Mouse (Mus musculus): ENCODE measurements around the gene Cyp2b19. TPM values are rescaled to one million over a fixed set of nuclear protein-coding genes. Genes with fewer than 3 reads are reported as not detected.

The Cyp2b19 gene
- polyA plus RNA-seq (2015; fragmentation: Nextera tagmentation; extraction: Ambion mirVana), result not detected in 2 replicates

DNA sequence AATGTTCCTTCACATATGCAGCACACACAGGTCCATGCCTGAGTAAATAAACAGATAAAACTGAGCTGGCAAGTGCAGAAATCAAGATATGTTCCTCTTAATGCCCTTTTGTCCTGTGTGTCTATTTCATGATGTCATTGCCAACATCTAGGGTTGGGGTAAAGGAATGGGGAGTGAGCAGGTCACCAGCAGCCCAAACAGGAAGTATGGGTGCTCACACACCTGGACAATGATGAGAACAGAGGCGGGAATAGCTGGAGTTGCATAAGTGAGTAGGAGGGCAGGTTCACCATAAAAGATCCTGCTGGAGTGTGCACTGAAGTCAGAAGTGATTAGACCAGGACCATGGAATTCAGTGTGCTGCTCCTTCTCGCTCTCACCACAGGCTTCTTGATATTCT is at the start of gene Cyp2b19:
TSS of gene Cyp2b19 (plus strand) at position 301 of the 400 bp plus-strand sequence.
- ATAC-seq, result no peak
- 81% methylated on average over 2 of the region's 2 CpGs for WGBS
- no peaks in the 10 kb centered on the region for H3K36me3 ChIP-seq
- no peaks in the 10 kb centered on the region for H3K4me1 ChIP-seq (replicated peaks)
- H3K4me2 ChIP-seq (replicated peaks), result no peak within 1 kb of the TSS
- H3K4me3 ChIP-seq (replicated peaks), result no peak within 1 kb of the TSS
- no peaks in the 10 kb centered on the region for H3K27me3 ChIP-seq (replicated peaks)
- no peak within 1 kb of the TSS for H3K27ac ChIP-seq
- no peaks in the 10 kb centered on the region for H3K9me3 ChIP-seq
- H3K9ac ChIP-seq, result no peak within 1 kb of the TSS

DNA sequence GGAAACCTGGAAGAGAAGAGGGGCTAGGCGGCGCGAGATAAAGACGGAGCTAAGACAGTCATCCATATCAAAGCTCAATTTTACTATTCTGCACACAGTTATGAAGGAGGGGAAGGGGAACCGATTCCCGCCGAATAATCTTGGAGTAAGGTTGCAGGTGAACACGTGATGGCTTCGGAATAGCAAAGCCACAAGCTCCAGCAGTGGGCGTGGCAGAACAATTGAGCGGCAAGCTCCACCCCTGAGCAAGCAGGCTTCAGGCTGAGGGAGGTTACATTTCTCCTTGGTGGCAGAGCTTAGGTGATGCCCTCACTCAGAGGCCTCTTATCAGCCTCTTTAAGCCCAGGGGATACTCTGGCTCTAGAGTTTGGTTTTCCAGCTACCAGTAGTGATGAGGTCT is 45.9 kb upstream of the Cyp2b19 start:
- no peaks in the 10 kb centered on the region for H3K4me1 ChIP-seq (replicated peaks)
- no peak overlapping the region for H3K4me2 ChIP-seq (replicated peaks)
- no peak overlapping the region for H3K4me3 ChIP-seq (replicated peaks)
- H3K9me3 ChIP-seq, result no peaks in the 10 kb centered on the region
- H3K27me3 ChIP-seq (replicated peaks), result no peaks in the 10 kb centered on the region
- H3K9ac ChIP-seq, result no peak overlapping the region
- WGBS, result 86% methylated on average over 11 of the region's 11 CpGs
- no peak for ATAC-seq
- no peak overlapping the region for H3K27ac ChIP-seq
- H3K36me3 ChIP-seq, result no peaks in the 10 kb centered on the region

DNA sequence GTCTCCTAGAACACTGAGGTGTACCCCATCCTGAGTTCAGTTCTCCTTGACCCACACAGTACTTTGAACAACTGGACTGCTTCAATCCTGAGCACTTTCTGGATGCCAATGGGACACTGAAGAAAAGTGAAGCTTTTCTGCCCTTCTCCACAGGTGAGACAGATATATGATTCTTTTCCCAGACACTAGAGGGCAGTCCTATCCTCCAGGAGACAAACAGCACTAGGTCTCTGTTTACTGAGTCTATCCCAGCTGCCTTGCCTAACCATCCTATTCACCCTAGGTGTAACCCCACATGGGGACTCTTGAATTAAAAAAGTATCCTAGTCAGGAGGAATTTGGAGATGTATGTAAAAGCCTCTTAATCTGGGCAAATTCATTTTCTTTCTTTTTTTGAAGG is 18.0 kb upstream of the Cyp2b19 start:
- ATAC-seq, result no peak
- no peaks in the 10 kb centered on the region for H3K27me3 ChIP-seq (replicated peaks)
- H3K27ac ChIP-seq, result no peak overlapping the region
- no peaks in the 10 kb centered on the region for H3K36me3 ChIP-seq
- H3K4me3 ChIP-seq (replicated peaks), result no peak overlapping the region
- no peak overlapping the region for H3K9ac ChIP-seq
- no peaks in the 10 kb centered on the region for H3K4me1 ChIP-seq (replicated peaks)
- H3K4me2 ChIP-seq (replicated peaks), result no peak overlapping the region
- H3K9me3 ChIP-seq, result no peaks in the 10 kb centered on the region

DNA sequence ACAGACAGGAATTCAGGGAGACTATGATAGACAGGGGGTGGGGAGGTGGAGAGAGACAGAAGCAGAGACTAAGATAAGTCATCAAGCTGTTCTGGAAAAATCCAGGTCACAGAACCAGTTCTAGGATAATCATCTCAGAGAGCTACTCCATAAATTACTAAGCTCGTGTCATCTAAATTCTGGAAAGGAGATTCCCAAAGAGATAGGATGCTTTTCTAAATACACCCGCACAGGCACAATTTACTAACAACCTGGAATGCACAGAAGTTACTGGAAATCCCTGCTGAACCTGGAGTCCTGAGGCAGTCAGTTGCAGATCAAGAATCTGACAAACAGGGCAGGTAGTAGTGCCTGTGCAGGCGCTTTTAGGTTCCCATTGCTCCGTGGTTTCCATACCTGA is 13.0 kb upstream of the Cyp2b19 start:
- Histone ChIP-seq H3K4me2 (replicated peaks) (no peak overlapping the region), H3K9ac (no peak overlapping the region), H3K27ac (no peak overlapping the region), H3K9me3 (no peaks in the 10 kb centered on the region), H3K27me3 (replicated peaks) (no peaks in the 10 kb centered on the region), H3K36me3 (no peaks in the 10 kb centered on the region), H3K4me1 (replicated peaks) (no peaks in the 10 kb centered on the region), H3K4me3 (replicated peaks) (no peak overlapping the region)
- 82% methylated on average over 4 of the region's 4 CpGs for WGBS
- ATAC-seq, result no peak

GRCm38 (mm10) chr7:26745486-26745885 is 11.5 kb upstream of the Cyp2b19 start:
- H3K27me3 ChIP-seq (replicated peaks), result no peaks in the 10 kb centered on the region
- H3K27ac ChIP-seq, result no peak overlapping the region
- no peaks in the 10 kb centered on the region for H3K36me3 ChIP-seq
- no peak overlapping the region for H3K9ac ChIP-seq
- H3K4me1 ChIP-seq (replicated peaks), result no peaks in the 10 kb centered on the region
- ATAC-seq, result no peak
- H3K4me3 ChIP-seq (replicated peaks), result no peak overlapping the region
- WGBS, result 81% methylated on average over 1 of the region's 1 CpGs
- H3K4me2 ChIP-seq (replicated peaks), result no peak overlapping the region
- no peaks in the 10 kb centered on the region for H3K9me3 ChIP-seq

DNA sequence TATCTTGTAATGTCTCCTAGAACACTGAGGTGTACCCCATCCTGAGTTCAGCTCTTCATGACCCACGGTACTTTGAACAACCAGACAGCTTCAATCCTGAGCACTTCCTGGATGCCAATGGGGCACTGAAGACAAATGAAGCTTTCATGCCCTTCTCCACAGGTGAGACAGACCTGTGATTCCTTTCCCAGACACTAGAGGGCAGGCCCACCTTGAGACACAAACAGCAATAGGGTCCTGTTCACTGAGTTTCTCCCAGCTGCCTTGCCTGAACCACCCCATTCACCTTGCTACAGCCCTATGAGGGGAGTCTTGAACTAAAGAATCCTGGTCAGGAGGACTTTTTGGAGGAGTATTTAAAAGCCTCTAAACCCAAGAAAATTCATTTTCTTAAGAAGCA is 10.1 kb downstream of the Cyp2b19 start:
- no peaks in the 10 kb centered on the region for H3K4me1 ChIP-seq (replicated peaks)
- no peak overlapping the region for H3K4me2 ChIP-seq (replicated peaks)
- H3K27ac ChIP-seq, result no peak overlapping the region
- H3K27me3 ChIP-seq (replicated peaks), result no peaks in the 10 kb centered on the region
- no peak overlapping the region for H3K4me3 ChIP-seq (replicated peaks)
- WGBS, result 48% methylated on average over 1 of the region's 1 CpGs
- ATAC-seq, result no peak
- no peak overlapping the region for H3K9ac ChIP-seq
- H3K36me3 ChIP-seq, result no peaks in the 10 kb centered on the region
- H3K9me3 ChIP-seq, result no peaks in the 10 kb centered on the region

GRCm38 (mm10) chr7:26769881-26770470 is 13.0 kb downstream of the Cyp2b19 start:
- no peak overlapping the region for H3K4me3 ChIP-seq (replicated peaks)
- ATAC-seq, result no peak
- H3K27me3 ChIP-seq (replicated peaks), result no peaks in the 10 kb centered on the region
- H3K9me3 ChIP-seq, result no peaks in the 10 kb centered on the region
- H3K27ac ChIP-seq, result no peak overlapping the region
- H3K4me2 ChIP-seq (replicated peaks), result no peak overlapping the region
- no peak overlapping the region for H3K9ac ChIP-seq
- 79% methylated on average over 9 of the region's 9 CpGs for WGBS
- no peaks in the 10 kb centered on the region for H3K4me1 ChIP-seq (replicated peaks)
- no peaks in the 10 kb centered on the region for H3K36me3 ChIP-seq

GRCm38 (mm10) chr7:26772866-26773586 is 16.1 kb downstream of the Cyp2b19 start:
- H3K4me3 ChIP-seq (replicated peaks), result no peak overlapping the region
- H3K27ac ChIP-seq, result no peak overlapping the region
- WGBS, result 75% methylated on average over 3 of the region's 3 CpGs
- H3K4me2 ChIP-seq (replicated peaks), result no peak overlapping the region
- H3K27me3 ChIP-seq (replicated peaks), result no peaks in the 10 kb centered on the region
- H3K9me3 ChIP-seq, result no peaks in the 10 kb centered on the region
- ATAC-seq, result no peak
- no peak overlapping the region for H3K9ac ChIP-seq
- H3K4me1 ChIP-seq (replicated peaks), result no peaks in the 10 kb centered on the region
- no peaks in the 10 kb centered on the region for H3K36me3 ChIP-seq

GRCm38 (mm10) chr7:26775866-26776265 is 18.9 kb downstream of the Cyp2b19 start:
- Histone ChIP-seq H3K4me3 (replicated peaks) (no peak overlapping the region), H3K9me3 (no peaks in the 10 kb centered on the region), H3K36me3 (no peaks in the 10 kb centered on the region), H3K27ac (no peak overlapping the region), H3K27me3 (replicated peaks) (no peaks in the 10 kb centered on the region), H3K4me2 (replicated peaks) (no peak overlapping the region), H3K9ac (no peak overlapping the region), H3K4me1 (replicated peaks) (no peaks in the 10 kb centered on the region)
- WGBS, result 16% methylated on average over 6 of the region's 6 CpGs
- ATAC-seq, result peak; percentile 61; the same call in 1 of the 2 replicates

DNA sequence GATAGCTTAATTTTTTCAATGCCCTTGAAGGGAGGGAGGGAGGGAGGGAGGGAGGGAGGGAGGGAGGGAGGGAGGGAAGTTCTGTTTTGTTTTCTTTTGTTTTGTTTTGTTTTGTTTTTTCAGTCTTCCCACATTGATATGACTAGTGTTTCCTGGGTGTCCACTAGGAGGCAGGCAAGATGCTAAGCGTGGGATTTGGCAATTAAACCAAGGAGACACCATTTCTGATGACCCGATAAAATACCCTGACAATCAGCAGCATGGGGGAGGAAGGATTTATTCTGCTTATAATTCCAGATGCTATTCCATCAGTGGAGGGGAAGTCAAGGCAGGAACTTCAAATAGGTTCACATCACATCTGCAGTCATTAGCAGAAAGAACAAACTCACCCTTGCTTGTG is 20.9 kb downstream of the Cyp2b19 start:
- WGBS, result 54% methylated on average over 2 of the region's 2 CpGs
- no peak for ATAC-seq
- Histone ChIP-seq H3K9me3 (no peaks in the 10 kb centered on the region), H3K27ac (no peak overlapping the region), H3K4me1 (replicated peaks) (no peaks in the 10 kb centered on the region), H3K27me3 (replicated peaks) (no peaks in the 10 kb centered on the region), H3K36me3 (no peaks in the 10 kb centered on the region), H3K4me2 (replicated peaks) (no peak overlapping the region), H3K9ac (no peak overlapping the region), H3K4me3 (replicated peaks) (no peak overlapping the region)

DNA sequence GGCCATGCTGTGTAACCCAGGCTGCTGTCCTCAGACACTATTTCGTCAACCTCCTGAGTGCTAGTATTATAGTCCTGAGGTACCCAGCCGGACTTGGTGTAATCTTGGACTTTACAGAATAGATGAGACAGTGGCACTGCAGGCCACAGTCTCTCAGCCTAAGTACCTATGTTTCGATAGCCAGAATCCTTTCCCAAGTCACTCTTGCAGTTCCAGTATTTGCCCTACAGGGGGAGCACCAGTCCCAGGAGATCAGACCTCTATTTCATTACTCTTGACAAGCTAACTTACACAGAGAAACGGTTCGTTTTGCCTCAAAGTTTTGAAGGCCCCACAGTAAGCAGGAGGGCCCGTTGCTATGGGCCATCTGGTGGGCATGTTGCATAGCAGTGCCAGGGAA is 21.5 kb downstream of the Cyp2b19 start:
- no peaks in the 10 kb centered on the region for H3K36me3 ChIP-seq
- no peaks in the 10 kb centered on the region for H3K9me3 ChIP-seq
- no peaks in the 10 kb centered on the region for H3K4me1 ChIP-seq (replicated peaks)
- no peak overlapping the region for H3K9ac ChIP-seq
- no peak overlapping the region for H3K4me3 ChIP-seq (replicated peaks)
- H3K27ac ChIP-seq, result no peak overlapping the region
- WGBS, result 28% methylated on average over 6 of the region's 6 CpGs
- ATAC-seq, result no peak
- H3K4me2 ChIP-seq (replicated peaks), result no peak overlapping the region
- H3K27me3 ChIP-seq (replicated peaks), result no peaks in the 10 kb centered on the region

GRCm38 (mm10) chr7:26779799-26780416 is 23.0 kb downstream of the Cyp2b19 start:
- Histone ChIP-seq H3K4me1 (replicated peaks) (no peaks in the 10 kb centered on the region), H3K36me3 (no peaks in the 10 kb centered on the region), H3K4me2 (replicated peaks) (no peak overlapping the region), H3K27ac (no peak overlapping the region), H3K9ac (no peak overlapping the region), H3K27me3 (replicated peaks) (no peaks in the 10 kb centered on the region), H3K4me3 (replicated peaks) (no peak overlapping the region), H3K9me3 (no peaks in the 10 kb centered on the region)
- WGBS, result 79% methylated on average over 5 of the region's 5 CpGs
- no peak for ATAC-seq

- Histone ChIP-seq H3K9me3 (no peaks in the 10 kb centered on the region), H3K27ac (no peak overlapping the region), H3K36me3 (no peaks in the 10 kb centered on the region), H3K27me3 (replicated peaks) (no peaks in the 10 kb centered on the region), H3K9ac (no peak overlapping the region), H3K4me1 (replicated peaks) (no peaks in the 10 kb centered on the region), H3K4me3 (replicated peaks) (no peak overlapping the region), H3K4me2 (replicated peaks) (no peak overlapping the region)
- ATAC-seq, result no peak
- 14% methylated on average over 11 of the region's 11 CpGs for WGBS
Measured at GRCm38 (mm10) chr7:26780510-26780909, 23.6 kb downstream of the Cyp2b19 start.
